Mouse (Mus musculus): ENCODE measurements around the gene Marcks. TPM values are rescaled to one million over a fixed set of nuclear protein-coding genes. Genes with fewer than 3 reads are reported as not detected.

Marcks gene
- polyA plus RNA-seq (2017; shearing (Covaris generic)), result 0.17 TPM

DNA sequence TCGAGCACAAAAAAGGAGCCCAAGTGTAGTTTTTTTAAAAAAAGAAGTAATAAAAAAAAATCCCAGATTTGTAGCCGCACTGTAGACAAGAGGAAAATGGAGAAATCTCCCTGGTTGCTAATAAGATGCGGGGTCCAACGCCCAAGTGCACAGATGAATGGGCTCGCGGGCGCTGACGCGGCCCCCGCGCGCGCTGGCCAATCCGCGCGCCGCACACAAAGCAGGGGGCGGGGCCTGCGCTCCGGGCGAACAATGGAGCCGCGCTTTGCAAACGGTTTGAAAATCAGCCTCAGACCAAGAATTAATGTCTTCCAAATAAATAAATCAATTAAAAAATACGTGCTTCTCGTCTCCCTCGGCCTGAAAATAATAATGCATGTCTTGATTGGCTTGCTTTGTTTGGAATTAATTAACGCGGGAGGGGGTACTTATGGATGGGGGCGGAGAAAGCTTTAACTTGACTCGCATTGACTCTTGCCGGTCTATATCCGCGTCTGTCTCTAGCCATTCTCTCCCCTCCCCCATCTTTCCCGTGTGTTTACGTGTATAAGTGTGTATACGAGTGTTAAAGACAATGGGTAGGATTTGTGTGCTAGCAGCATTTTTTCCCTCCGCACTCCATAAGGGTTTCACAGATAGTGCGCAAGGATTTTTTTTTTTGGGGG is at the start of gene Marcks:
Marcks (minus strand) TSS at position 143 of the 665 bp plus-strand sequence.

Other genes with a start within 250 kb of the Marcks start
- gene Hdac2, start 164.4 kb downstream of the Marcks start, polyA plus RNA-seq (2017; shearing (Covaris generic)), result 13.2 TPM